Mouse (Mus musculus): ENCODE results near the gene Pilrb2.

Gene Pilrb2

GRCm38 (mm10) chr5:137831506-137831905, 40.1 kb downstream of the Pilrb2 start:
- no peak for DNase-seq

DNA sequence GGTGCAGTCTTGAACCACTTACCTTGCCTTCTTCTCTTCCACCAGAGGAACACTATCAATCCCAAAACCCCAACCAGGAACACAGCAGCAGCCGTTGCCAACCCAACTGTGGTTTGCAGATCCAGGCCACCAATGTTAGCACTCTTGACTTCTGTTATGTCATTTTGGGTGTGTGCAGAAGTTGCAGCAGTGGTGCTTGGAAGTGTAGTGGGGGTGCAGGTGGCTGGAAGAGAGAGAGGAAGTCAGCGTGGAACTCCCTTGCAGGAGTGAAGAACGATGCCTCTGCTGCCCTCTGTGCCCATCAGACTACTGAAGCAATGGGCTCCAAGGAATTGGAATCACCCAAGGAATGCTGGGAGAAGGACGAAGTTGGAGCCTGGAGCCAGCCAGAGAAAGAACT, 40.5 kb downstream of the Pilrb2 start:
- no peak for DNase-seq

GRCm38 (mm10) chr5:137830238-137830637, 41.4 kb downstream of the Pilrb2 start:
- no peak for DNase-seq

DNA sequence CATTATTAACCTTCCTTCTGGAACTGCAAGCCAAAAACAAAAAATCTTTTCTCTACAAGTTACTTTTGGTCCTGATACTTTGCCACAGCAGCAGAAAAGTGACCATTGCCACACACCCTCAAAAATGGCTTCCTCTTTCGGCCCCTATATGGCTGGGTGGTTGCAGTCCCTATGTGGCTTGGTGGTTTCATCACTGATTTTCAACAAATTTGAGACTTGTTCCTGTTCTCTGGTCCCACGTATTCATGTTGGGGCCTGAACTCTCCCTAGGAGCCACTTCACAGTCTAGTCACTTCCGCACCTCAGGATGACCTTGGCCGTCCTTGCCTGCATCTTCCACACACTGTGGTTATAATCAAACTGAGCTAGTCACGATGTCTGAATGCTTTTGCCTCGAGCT, 42.9 kb downstream of the Pilrb2 start:
- DNase-seq, result no peak

GRCm38 (mm10) chr5:137826421-137826820, 45.2 kb downstream of the Pilrb2 start:
- no peak for DNase-seq

DNA sequence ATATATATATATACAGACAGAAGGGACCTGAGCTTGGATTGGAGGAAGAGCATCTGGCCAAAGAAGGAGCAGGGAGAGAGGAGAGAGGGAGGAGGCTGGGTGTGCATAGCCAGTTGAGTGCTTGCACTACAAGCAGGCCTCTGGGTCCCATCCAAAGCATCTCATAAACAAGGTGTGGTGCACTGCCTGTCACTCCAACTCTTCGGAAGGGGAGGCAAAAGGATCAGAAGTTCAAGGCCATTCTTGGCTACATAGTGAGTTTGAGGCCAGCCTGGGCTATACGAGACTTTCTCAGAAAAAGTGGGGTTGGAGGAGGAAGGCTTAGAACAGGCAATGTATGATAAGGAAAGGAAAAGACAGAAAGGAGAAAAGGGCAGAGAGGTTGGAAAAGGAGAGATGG, 45.6 kb downstream of the Pilrb2 start:
- no peak for DNase-seq

DNA sequence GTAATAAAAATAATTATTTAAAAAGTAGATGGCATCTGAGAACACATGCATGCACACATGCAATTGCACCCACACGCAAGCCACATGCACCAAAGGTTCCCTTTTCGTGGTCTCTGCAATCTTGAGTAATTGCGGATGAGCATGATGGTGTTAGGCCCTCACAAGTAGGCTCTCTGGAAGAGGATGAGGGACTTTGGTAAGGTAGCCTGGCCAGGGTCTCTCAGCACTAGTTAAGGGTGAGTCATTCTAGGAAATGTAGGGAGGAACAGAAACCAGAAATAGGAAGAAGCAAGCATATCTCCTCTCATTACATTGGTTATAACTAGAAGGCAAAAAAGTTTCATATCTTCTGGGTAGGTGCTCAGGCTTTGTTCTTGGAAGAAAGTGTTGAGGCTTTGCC, 46.6 kb downstream of the Pilrb2 start:
- DNase-seq, result no peak

DNA sequence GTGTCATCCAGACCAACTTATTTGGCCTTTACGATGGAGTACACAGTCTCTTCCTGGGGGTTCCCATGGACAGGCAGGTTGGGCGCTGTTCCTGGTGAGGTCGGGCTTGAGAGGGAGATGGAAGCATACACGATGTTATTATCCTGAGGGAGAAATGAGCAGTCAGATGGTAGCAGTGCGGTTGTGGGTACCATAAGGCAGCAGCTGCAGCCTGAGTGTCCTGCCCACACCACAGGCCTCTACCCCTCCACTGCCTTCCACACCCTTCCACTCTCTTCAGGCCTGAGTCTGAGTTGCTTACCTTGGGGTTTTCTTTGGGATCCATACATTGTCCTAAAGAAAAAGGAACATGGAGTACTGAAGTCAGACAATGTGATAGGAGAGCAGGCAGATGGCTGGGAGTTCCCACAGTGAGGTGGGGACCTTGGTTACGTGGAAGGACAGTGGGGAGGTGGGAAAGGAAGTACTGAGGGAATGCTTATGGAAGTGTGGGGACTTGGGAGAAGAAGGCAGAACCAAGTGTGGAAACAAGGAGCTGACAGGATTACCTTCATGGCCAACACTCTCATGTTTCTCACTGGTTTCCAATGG, 48.1 kb downstream of the Pilrb2 start:
- no peak for DNase-seq

DNA sequence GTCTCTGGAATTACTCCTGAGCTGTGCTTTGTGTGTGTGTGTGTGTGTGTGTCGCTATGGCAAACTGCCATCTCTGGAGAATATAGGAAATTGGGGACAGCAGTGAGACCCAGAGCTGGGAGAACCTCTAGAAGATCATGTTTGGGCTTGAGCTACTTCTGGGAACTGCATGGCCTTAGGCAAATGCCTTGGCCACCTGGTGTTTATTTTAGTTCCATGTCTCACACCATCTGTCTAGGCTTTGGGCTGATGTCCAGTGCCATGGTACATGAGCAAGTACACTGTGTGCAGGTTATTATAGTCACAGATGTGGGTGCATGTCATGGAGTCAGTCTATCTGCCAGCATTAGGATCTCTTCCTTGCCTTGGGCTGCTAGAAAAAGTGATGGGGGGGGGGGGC, 49.0 kb downstream of the Pilrb2 start:
- no peak for DNase-seq

DNA sequence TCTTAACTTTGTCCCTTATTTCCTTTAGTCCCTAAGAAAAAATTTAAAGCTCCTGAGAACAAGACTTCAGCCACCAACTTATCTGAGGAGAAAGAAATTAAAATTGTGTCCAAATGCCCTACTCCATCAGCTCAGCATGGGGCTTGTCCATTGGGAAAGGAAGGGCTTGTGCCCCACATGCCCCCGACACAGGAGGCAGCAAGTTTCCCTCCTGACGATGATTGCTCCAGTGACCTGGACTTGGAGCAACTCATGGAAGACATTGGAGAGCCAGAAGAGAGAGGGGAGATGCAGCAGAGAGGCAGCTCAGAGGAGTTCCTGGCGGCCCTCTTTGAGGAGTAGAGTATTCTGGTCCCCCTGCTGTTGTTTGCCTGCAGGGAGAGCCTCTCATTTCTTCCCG, 49.5 kb downstream of the Pilrb2 start:
- no peak for DNase-seq

- no peak for DNase-seq
Observed at GRCm38 (mm10) chr5:137817466-137818222, 54.0 kb downstream of the Pilrb2 start.
